In genomic region chr9:40784374-40784967, GRCm38 (mm10) we compare ENCODE assay signal across 8 mouse cellular contexts. TPM values are rescaled to one million over a fixed set of nuclear protein-coding genes. Genes with fewer than 3 reads are reported as not detected.
A peak's percentile ranks its signal among the peaks of the same experiment; 100 is the strongest.
DNase-seq lines count a peak whose midpoint lies in the region; ATAC-seq lines count a peak whose summit lies in the region.

No protein-coding gene starts in this region.

- intact Hi-C loops in left cerebral cortex, postnatal 10 days (cut with DNase I): no loop called here

- WGBS in lung, embryonic 16.5 days: 13% methylated on average over 9 of the region's 9 CpGs
- 5% methylated on average over 9 of the region's 9 CpGs for WGBS in forebrain, embryonic 10.5 days
- whole genome bisulfite sequencing in limb, embryonic 13.5 days: 17% methylated on average over 9 of the region's 9 CpGs
- WGBS in stomach, embryonic 14.5 days: 18% methylated on average over 9 of the region's 9 CpGs

- no peak for ATAC-seq in lung, embryonic 16.5 days (ENCODE audit: low read depth)
- no peak for ATAC-seq in limb, embryonic 13.5 days (ENCODE audit: low FRiP score, low read depth)
- no peak for ATAC-seq in stomach, embryonic 14.5 days (ENCODE audit: insufficient number of reproducible peaks, insufficient read depth, low FRiP score, low read depth)

- H3K9ac ChIP-seq in lung, embryonic 16.5 days (ENCODE audit: low read length): no peak overlapping the region
- H3K9ac ChIP-seq in limb, embryonic 13.5 days: no peak overlapping the region
- no peak overlapping the region for H3K9ac ChIP-seq in stomach, embryonic 14.5 days (replicated peaks; ENCODE audit: low read depth, low read length)

- DNase-seq in lung, postnatal 10 days: no peak
- DNase-seq in forebrain, embryonic 10.5 days (ENCODE audit: extremely low spot score, low spot score): peak; percentile 36
- DNase-seq in left cerebral cortex, postnatal 10 days (ENCODE audit: extremely low spot score in 1 of 2, low spot score in 2 of 2): no peak
- no peak for DNase-seq in spleen, postnatal 4 days (ENCODE audit: low spot score in 2 of 2)
- no peak for DNase-seq in layer of hippocampus, adult 18-20 months (ENCODE audit: low spot score in 2 of 2)

- H3K4me1 ChIP-seq in lung, embryonic 16.5 days (replicated peaks; ENCODE audit: control insufficient read depth, insufficient read depth, low read length): peaks cover 12% of the 10 kb centered on the region
- peaks cover 45% of the 10 kb centered on the region for H3K4me1 ChIP-seq in forebrain, embryonic 10.5 days
- H3K4me1 ChIP-seq in limb, embryonic 13.5 days: peaks cover 11% of the 10 kb centered on the region
- H3K4me1 ChIP-seq in stomach, embryonic 14.5 days (ENCODE audit: control insufficient read depth, insufficient read depth, low read length): peaks cover 8% of the 10 kb centered on the region; the same call in 1 of the 2 replicates

- peak overlapping the region; percentile 16; the same call in 1 of the 2 replicates for H3K4me2 ChIP-seq in lung, embryonic 16.5 days (ENCODE audit: low read depth, low read length)
- H3K4me2 ChIP-seq in limb, embryonic 13.5 days (replicated peaks): no peak overlapping the region
- H3K4me2 ChIP-seq in stomach, embryonic 14.5 days (replicated peaks; ENCODE audit: low read depth, low read length): peak overlapping the region; percentile 4; the same call in 1 of the 2 replicates

- no peak overlapping the region for H3K4me3 ChIP-seq in lung, embryonic 16.5 days (ENCODE audit: low read length)
- H3K4me3 ChIP-seq in forebrain, embryonic 10.5 days: peak overlapping the region; percentile 31
- no peak overlapping the region for H3K4me3 ChIP-seq in limb, embryonic 13.5 days
- no peak overlapping the region for H3K4me3 ChIP-seq in stomach, embryonic 14.5 days (ENCODE audit: low read depth, low read length)

- no peaks in the 10 kb centered on the region; the same call in 1 of the 2 replicates for H3K36me3 ChIP-seq in lung, embryonic 16.5 days (ENCODE audit: control insufficient read depth, insufficient read depth, low read length)
- H3K36me3 ChIP-seq in forebrain, embryonic 10.5 days (replicated peaks): peaks cover 17% of the 10 kb centered on the region; the same call in 1 of the 2 replicates
- H3K36me3 ChIP-seq in limb, embryonic 13.5 days: peaks cover 35% of the 10 kb centered on the region
- no peaks in the 10 kb centered on the region for H3K36me3 ChIP-seq in stomach, embryonic 14.5 days (ENCODE audit: control insufficient read depth, insufficient read depth, low read length)

- H3K27me3 ChIP-seq in lung, embryonic 16.5 days (ENCODE audit: control insufficient read depth, insufficient read depth, low read depth, low read length): no peaks in the 10 kb centered on the region
- peaks cover 19% of the 10 kb centered on the region; the same call in 1 of the 2 replicates for H3K27me3 ChIP-seq in forebrain, embryonic 10.5 days (ENCODE audit: poor library complexity, severe bottlenecking)
- no peaks in the 10 kb centered on the region for H3K27me3 ChIP-seq in limb, embryonic 13.5 days
- no peaks in the 10 kb centered on the region for H3K27me3 ChIP-seq in stomach, embryonic 14.5 days (ENCODE audit: control insufficient read depth, insufficient read depth, low read length)

- peak overlapping the region; percentile 57 for H3K27ac ChIP-seq in lung, embryonic 16.5 days (ENCODE audit: low read length)
- peak overlapping the region; percentile 80 for H3K27ac ChIP-seq in forebrain, embryonic 10.5 days
- peak overlapping the region; percentile 55 for H3K27ac ChIP-seq in limb, embryonic 13.5 days
- H3K27ac ChIP-seq in stomach, embryonic 14.5 days (ENCODE audit: low read length): peak overlapping the region; percentile 35; the same call in 1 of the 2 replicates

- no peaks in the 10 kb centered on the region for H3K9me3 ChIP-seq in lung, embryonic 16.5 days (ENCODE audit: control insufficient read depth, low read length)
- peaks cover 4% of the 10 kb centered on the region; the same call in 1 of the 2 replicates for H3K9me3 ChIP-seq in forebrain, embryonic 10.5 days
- H3K9me3 ChIP-seq in limb, embryonic 13.5 days: no peaks in the 10 kb centered on the region
- no peaks in the 10 kb centered on the region for H3K9me3 ChIP-seq in stomach, embryonic 14.5 days (ENCODE audit: control insufficient read depth, low read depth, low read length)

RNA-seq across cellular contexts. Expression of gene Hspa8, which starts 16.3 kb away (rescaled TPM):
- polyA plus RNA-seq in lung, embryonic 16.5 days (2015; fragmentation: Nextera tagmentation; extraction: Ambion mirVana): 2,362 and 2,391 TPM in 2 replicates
- 3,411 and 3,929 TPM in 2 replicates for polyA plus RNA-seq in forebrain, embryonic 10.5 days (2016; fragmentation: Nextera tagmentation; extraction: Ambion mirVana)
- 2,194 and 2,567 TPM in 2 replicates for polyA plus RNA-seq in limb, embryonic 13.5 days (2015; fragmentation: Nextera tagmentation; extraction: Ambion mirVana)
- polyA plus RNA-seq in stomach, embryonic 14.5 days (2014; fragmentation: Nextera tagmentation; extraction: Ambion mirVana): 2,119 and 2,394 TPM in 2 replicates
- total RNA-seq in left cerebral cortex, postnatal 10 days (2021): 1,000 to 10,000 TPM; 2,142 to 2,231 TPM
- total RNA-seq in layer of hippocampus, adult 18-20 months (2021): 1,000 to 10,000 TPM; 2,409 to 2,534 TPM
